Mouse (Mus musculus): ENCODE measurements at regions not wholly inside any gene's neighbourhood (a gene's known extent, or its start where the extent isn't known, plus 50 kb on each side); places are given as distances from the start of the nearest gene placed in this dataset.

DNA sequence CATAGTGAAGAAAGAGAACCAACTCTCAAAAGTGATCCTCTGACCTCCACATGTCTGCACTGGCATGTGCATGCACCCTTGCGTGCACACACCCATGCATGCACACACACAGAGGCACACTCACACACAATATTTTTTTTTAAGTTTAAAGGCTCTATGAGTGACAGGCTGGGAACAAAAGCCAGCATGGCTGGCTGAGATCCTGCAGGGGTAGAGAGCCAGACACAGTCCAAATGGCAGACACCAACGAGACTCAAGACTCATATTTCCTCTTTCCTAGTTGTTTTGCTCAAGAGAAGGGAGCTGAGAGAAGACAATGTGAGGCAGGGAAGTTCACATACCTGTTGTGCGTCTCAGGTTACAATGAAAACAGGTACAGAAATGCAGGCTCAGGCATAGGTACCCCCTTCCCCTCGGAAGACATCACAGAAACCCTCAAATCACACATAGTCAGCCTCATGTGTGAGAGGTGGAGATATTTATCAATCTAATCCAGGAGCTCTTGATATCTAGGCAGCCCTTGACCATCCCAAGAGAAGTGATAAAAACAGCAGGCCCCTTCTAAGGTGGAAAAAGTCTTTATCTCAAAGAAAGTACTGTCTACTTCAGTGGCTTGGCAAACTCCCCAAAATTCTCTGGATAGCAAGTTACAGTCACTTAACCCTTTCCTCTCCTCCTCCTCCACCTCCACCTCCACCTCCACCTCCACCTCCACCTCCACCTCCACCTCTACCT, 101.4 kb upstream of the Cd180 start:
- intact Hi-C loops (cut with DNase I): no loop called here
- no peak for DNase-seq (ENCODE audit: low spot score in 2 of 2)

DNA sequence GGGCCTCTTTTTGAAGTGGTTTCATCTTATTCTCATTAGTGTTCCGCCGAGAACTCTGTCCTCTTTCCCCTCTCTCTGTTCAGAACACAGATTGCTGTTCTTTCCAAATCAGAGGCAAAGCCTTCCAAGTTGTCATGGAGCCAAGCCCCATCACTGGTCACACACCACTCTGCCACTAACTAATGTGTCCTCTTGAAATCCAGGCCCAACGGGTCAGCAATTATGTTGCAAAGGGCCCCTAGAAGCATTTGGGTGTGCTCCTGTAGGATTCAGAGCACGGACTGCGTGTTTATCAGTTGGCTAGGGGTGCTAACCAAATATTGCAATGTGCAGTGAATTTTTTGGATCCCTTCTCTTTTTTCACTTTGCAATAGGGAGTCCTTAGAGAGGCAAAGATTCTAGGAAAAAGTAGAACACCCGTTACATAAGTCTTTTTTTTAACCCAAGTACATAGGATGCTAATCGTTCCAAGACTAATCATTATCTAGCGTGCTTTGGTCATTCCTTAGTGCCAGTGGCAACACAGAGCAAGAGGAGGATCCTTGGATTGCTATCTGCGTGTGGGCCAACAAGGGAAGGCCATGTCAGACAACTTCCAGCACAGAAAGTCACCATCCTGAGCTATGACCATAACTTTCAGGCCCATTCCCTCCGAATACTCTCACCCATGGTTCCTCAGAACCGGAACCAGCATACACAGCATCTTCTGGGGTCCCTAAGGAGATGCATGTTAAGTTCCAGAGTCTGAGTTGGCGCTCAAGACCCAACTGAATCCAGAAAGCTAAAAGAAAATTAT, 99.8 kb upstream of the Cd180 start:
- intact Hi-C loops (cut with DNase I): no loop called here
- peak; percentile 55 for DNase-seq (ENCODE audit: low spot score in 2 of 2)

DNA sequence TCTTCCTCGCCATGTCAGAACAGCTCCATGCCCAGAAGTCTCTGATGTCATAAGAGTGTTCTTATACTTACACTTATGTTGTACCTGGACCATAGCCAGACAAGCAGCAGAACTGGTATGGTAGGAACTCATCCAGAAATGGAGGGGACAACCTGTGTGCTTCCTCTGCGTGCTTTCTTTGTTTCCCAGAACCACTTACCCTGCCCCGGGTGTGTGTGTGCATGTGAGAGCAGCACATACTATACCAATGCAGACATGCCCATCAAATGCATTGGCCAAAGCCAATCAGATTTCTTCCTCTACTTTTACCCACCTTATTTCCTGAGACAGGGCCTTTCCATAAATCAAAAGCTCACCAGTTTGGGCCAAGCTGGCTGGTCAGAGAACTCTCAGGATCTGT, 99.2 kb upstream of the Cd180 start:
- DNase-seq (ENCODE audit: low spot score in 2 of 2): no peak
- intact Hi-C loops (cut with DNase I): no loop called here

DNA sequence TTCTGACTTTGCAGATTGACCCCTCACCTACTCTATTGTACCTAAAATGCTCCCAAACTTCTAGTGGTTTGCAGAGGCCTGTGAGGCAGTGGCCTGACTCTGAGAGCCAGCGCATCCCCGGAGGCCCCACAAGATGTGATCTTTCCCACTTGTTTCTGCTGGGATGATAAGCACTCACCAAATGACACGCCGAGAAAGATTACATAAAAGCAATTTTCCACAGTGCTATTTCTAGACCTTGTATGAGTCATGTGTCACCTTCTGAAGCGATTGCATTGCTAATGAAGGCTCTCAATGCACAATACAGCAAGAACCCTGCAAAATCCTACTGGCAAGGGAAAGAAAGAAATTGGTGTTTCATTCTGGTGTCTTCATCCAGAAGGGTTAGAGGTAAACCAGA, 97.8 kb upstream of the Cd180 start:
- intact Hi-C loops (cut with DNase I): no loop called here
- peak; percentile 18 to 72 for DNase-seq (ENCODE audit: low spot score in 2 of 2)

DNA sequence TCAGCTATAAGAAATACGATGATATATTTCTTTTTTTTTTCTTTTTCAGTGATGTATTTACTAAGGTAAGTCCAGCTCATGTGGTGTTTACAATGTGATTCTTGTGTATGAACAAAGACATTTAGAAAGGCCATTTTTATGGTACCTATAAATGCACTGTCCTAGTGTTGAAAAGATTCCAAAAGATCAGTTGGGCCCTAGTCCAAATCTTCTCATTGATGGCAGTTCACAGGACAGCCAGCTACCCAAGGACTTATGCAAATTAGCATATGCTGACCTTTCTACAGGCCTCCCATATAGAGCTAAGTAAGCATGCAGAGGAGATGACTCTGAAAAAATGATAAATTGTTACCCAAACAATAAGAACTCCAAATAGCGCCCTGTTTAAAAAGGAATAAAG, 97.3 kb upstream of the Cd180 start:
- DNase-seq (ENCODE audit: low spot score in 2 of 2): peak in 1 of 2 experiments; percentile 1
- intact Hi-C loops (cut with DNase I): no loop called here

DNA sequence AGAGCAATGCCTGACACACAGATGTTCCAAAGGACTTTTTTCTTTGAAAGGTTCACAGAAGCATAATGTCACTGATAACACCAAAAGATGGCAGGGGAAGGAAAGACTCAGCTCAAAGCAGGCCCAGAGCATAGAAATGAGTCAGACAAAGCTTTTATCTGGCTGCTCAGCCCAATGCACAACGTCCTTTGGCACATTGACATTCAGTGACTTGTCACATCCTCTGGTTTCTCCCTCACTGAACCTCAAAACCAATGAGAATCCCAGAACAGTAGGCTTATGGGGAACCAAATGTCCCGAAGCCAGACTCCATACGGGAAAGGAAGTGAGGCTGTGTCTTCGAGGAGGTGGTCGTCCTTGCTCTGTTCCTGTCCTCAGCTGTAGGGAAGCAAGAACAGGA, 95.2 kb upstream of the Cd180 start:
- intact Hi-C loops (cut with DNase I): no loop called here

DNA sequence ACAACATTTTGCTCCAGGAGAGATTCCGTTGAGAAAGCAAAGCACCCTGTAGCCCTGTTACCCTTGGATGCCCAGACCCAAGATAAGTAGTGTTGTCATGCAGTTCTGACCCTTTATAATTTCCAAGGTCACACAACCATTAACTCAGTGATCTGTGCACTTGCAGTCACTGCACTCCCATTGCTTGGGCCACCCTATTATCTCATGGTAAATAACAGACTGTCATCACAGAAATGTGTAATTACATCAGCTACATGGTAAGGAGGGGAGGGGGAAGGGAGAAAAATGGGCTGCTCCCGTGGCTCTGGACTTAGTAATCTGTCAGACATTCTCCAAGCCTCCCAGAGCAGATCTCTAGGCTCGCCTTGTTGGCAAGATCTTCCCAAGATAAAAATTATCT, 93.8 kb upstream of the Cd180 start:
- intact Hi-C loops (cut with DNase I): no loop called here
- no peak for DNase-seq (ENCODE audit: low spot score in 2 of 2)

More for the DNA sequence above, 95.2 kb upstream of the Cd180 start:
- DNase-seq (ENCODE audit: low spot score in 2 of 2): no peak

DNA sequence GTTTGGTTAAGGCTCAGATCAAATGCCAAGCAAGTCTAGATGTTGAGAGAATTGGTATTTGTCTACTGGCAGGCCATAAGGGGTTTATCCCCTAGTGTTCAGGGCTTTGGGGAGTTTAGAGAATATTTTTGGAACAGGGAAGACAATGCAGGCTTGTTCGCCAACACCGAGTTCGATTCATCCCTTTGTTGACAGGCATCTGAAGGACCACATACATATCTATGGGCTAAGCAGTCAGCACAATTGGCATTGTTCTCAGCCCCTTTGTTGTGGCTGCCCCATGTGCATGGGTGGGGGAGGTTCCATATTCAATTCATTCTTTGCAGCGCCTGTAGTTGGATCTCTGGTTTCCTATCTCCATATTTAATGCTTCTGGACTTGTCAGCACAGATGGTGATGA, 93.3 kb upstream of the Cd180 start:
- intact Hi-C loops (cut with DNase I): no loop called here
- no peak for DNase-seq (ENCODE audit: low spot score in 2 of 2)

DNA sequence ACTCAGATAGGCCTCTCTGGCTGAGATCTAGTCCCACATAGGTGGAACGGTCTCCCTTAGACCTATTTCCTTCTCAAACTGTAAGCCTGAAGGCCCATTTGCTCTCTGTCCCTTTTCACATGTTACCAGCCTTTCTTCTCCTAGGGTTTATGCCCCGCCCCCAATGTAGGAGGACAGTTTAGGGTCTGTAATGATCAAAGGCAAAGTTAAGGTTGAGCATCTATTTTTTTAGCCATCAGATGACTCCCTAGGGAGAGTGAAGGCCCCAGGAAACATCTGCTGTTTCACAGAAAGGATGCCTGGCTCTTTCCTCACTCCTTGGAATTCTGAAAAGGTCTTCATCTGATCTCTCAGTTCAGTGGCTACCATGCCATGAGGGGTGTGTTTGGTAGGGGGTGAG, 68.9 kb upstream of the Cd180 start:
- intact Hi-C loops (cut with DNase I): no loop called here

DNA sequence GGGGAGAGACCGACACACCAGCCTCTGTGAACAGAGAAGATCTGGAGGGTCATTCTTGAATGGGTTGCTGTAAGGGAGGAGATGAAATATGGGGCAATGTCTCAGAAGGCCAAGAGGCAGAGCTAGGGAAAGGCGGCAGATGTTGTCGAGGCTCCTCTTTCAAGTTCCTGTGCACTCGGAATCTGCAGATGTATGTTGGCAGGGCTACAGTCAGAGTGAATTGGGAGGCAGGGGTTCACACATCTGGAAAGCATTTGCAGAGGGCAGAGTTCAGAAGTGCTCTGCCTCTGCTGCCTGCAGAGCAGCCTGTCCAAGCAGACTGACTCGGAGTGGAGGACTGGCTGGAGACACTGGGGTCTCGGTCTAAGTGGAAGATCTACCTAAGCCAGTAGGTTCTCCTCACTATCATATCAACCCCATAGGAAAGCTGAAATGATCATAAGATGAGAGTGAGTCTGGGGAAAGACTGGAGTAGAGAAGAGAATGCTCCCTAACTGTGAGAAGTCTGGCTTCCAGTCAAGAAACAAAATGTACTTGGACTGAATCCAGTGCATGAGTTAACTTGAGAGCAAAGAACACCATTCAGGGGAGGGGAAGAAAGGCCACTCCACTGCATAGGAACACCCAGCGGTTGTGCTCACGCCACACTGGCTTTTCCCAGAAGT, 68.1 kb upstream of the Cd180 start:
- intact Hi-C loops (cut with DNase I): no loop called here
- peak; percentile 73 to 91 for DNase-seq (ENCODE audit: low spot score in 2 of 2)

More for the DNA sequence above, 68.9 kb upstream of the Cd180 start:
- no peak for DNase-seq (ENCODE audit: low spot score in 2 of 2)

DNA sequence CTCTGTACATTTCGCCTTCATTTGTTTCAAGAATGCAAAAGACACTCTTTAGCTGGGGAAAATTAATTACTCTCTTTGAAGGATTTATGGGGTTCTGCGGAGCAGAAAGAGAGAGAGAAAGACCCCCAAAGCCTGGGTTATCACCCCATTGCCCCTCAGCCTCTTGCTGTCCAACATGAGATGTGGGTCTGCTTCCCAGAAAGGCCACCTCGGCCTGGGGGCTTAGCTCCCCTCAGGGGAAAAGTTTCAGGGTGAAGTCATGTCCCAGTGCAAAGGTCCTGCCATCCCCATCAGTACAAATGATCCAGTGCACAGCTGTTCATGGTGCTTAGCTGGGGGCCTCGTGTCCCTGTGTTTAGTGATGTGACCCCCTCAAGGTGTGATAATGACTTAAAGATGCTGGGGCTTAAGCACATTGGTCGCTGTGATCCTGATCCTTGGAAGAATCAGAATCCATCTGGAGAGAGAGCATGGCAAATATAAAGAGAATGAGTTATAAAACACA, 67.5 kb upstream of the Cd180 start:
- intact Hi-C loops (cut with DNase I): no loop called here
- no peak for DNase-seq (ENCODE audit: low spot score in 2 of 2)

DNA sequence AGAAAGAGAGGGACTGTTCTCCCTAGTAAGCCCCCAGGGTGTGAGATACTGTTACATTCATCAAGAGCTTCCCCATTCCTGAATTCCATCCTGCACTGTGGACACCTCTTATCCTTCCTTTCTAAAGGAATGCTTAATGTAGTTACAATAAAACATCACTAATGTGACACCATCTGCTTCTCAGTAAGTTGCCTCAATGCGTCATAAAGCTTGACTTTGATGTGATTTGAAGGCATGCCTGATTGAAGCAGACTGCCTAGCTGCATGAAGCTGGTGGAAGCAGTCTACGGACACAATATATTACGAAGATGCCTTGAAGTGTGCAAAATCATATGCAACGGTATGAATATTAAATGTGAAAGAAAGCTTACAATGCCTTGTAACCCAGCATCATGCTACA, 65.6 kb upstream of the Cd180 start:
- intact Hi-C loops (cut with DNase I): no loop called here
- no peak for DNase-seq (ENCODE audit: low spot score in 2 of 2)

DNA sequence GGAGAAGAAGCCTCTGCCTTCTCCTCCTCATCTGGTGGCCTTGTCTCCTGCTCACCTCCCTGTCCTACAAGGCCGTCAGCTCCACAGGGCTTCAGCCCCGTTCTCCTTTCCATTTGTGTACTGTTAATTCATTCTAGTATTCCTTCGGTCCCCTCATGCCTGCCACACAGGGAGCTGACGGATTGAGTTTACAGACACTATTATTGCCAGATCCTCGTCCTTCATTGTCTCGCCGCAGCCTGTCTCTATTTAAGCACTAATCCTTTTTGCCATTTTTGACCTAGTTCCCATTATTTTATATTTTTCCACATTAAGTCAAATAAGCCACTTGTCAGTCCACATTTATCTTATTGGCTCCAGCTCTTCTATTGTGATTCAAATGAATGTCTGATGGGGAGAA, 64.2 kb upstream of the Cd180 start:
- DNase-seq (ENCODE audit: low spot score in 2 of 2): no peak
- intact Hi-C loops (cut with DNase I): no loop called here

DNA sequence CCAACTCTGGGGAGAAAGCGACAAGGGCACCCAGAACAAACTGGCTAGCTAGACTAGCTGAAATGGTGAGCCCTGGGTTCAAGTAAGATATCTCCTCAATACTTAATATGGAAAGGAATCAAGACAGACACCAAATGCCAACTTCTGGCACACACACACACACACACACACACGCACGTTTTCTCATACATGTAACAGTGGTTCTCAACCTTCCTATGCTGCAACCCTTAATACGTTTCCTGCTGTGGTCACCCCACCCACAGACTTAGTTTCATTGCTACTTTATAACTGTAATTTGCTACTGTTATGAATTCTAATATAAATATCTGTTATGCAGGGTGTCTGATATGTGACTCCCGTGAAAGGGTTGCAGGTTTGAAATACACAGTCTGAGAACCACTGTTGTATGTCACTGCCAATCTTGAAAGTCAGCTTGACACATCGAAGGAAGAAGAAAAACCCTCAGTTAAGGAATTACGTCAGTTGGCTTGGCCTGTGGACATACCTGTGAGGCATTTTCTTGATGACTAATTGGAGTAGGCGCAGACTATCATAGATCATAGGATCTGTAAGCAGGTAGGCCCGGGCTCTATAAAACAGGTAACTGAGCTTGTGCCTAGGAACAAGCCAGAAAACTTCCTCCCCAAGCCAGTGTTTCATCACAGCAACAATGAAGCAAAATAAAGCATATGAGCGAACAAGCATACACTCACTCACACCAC, 59.0 kb upstream of the Cd180 start:
- intact Hi-C loops (cut with DNase I): no loop called here

DNA sequence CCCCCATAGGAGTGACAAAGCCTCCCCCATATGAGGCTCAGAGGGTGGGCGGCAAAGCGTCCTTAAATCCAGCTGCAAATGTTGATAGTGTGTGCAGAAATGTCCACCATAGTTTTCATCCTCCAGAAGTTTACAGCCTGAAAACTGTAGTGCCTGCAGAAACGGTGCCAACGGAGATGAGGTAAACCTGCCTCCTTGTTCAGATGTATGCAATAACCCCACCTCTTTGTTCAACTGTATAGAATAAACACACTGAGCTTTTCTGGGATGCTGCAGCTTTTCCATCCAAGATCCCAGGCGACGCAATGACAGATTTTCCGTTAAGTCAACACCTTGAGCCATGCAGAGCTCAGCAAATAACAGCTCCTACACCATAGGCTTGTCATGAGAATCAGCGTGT, 57.3 kb upstream of the Cd180 start:
- intact Hi-C loops (cut with DNase I): no loop called here
- no peak for DNase-seq (ENCODE audit: low spot score in 2 of 2)

More for the DNA sequence above, 59.0 kb upstream of the Cd180 start:
- no peak for DNase-seq (ENCODE audit: low spot score in 2 of 2)

DNA sequence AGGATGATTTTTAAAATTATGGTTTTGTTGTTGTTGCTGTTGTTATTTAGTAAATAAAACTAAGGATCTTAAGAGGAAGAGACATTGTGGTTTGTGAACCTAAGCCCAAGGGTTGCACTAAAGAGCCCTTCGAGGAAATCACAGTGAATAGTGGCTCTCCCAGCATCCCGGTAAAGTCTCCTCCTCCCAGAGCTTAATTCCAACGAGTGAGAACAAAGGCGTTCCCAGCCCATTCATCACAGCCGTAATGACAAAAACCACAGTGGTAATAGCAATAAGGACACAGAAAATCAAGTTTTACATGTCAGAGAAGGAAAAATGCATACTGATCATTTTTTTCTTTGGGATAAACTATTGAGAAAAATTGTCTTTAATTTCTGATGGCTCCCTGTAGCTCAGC, 56.3 kb upstream of the Cd180 start:
- intact Hi-C loops (cut with DNase I): no loop called here
- no peak for DNase-seq (ENCODE audit: low spot score in 2 of 2)

DNA sequence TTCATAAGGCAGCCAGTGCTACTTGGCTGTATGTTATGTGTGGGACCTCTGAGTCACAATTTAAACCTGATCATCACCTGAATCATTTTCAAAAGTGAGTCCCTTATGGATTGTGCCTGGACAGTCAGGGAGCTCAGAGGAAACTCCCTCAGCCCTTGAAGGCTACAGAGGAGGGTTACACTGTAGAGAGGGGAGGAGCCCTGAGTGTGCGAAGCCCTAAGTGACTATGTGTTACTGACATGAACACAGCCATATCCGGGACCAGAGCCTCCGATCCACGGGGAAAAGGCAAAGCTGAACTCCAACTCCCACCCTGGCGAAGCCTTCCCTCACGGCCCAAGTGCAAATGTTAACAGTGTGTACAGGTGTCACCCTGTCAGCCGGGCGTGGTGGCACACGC, 53.7 kb upstream of the Cd180 start:
- intact Hi-C loops (cut with DNase I): loop anchor here (10.0 kb wide), 1 partner anchor 725 kb away; no protein-coding TSS in a partner anchor
- no peak for DNase-seq (ENCODE audit: low spot score in 2 of 2)

DNA sequence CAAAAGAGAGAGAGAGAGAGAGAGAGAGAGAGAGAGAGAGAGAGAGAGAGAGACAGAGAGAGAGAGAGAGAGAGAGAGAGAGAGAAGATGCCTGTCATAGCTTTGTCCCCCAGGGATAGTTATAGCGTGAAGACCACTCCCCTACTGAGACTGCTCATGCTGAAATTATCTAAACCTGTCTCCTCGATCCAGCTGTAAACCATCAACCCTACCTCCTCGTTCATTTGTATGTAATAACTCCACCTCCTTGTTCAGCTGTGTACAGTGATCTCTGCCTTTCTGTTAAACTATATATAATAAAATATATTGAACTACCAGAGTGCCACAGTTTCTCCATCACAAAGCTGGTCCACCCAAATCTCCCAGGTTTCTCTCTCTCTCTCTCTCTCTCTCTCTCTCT, 53.2 kb upstream of the Cd180 start:
- no peak for DNase-seq (ENCODE audit: low spot score in 2 of 2)
- intact Hi-C loops (cut with DNase I): loop anchor here (10.0 kb wide), 1 partner anchor 725 kb away; no protein-coding TSS in a partner anchor
